Mouse (Mus musculus): ENCODE data around the gene Gfod1. TPM values are rescaled to one million over a fixed set of nuclear protein-coding genes. Genes with fewer than 3 reads are reported as not detected.

The Gfod1 gene
- polyA plus RNA-seq, 1 experiment = 3.6 TPM

DNA sequence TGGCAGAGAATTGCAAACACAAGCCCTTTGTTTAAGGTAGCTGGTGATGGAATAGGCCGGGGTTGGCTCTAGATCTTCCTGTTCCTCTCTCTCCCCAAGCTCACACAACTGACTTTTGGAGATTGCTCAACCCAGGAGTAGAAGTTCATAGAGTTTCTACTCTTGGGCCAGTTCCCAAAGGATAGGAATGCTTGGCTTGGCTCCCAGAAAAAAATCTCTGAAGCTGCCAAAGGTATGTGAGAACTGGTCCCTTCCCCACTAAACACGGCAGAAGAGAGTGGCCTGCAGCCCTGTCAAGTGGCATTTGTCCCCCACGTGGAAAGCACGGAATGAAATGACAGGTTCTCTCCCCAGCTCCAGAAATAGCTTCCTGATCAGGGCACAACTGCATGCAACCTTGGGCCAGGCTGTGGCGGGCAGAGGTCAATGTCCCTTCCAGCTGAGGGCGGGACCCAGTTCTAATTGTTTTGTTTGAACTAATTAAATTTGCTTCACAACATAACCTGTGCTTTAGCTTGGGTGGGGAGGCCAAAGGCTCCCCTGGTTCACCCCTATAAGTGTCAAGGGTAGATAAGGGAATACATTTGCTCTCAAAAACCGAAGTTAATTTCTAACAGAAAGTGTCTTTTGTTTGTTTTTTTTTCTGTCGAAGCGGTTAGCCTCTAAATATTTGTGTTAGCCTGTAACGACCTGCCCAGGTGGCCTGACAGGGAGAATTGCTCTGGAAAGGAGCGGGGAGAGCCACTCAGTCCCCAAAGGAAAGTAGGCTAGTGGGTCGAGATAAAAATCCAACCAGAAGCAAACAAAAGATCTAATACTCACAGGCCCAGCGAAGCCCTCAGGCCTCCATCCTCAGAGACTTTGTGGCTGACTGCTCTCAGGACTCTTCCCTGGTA, 71.8 kb downstream of the Gfod1 start:
- peak; percentile 34 for DNase-seq (ENCODE audit: low spot score)

DNA sequence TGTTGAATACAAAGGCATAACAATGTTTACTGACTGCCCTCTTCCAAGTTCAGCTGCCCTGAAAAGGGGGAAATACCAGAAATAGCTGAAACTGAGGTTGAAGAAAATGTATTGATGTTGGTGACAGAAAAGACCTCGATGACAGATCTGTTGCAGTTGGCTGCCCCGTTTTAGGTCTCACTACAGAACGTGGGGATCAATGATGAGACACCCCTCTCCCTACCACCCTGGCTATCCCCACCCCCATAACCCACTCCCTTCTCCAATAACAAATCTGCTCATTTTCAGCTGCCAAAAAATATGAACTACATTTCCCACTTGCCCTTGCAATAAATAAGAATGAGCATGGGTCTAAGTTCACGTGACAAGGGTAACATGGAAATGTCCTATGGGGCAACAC, 73.1 kb downstream of the Gfod1 start:
- no peak for DNase-seq (ENCODE audit: low spot score)

DNA sequence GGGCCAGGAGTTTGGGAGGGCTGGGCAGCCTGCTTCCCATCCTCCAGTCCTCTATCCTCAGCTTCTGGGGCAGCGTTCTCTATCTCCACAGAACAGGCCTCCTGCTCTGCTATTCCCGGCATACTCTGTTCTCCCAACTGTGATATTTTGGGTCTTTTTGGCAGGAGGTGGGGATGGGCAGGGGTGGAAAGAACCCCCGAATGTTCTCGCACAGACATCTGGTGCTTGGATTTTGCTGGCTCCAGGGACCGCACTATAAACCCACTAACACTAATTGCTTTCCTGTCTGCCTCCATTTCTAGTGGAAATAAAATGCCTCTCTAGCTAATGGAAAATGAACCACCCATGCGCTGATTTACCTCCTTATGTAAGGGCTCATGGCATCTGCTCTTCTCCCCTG, 73.7 kb downstream of the Gfod1 start:
- no peak for DNase-seq (ENCODE audit: low spot score)

DNA sequence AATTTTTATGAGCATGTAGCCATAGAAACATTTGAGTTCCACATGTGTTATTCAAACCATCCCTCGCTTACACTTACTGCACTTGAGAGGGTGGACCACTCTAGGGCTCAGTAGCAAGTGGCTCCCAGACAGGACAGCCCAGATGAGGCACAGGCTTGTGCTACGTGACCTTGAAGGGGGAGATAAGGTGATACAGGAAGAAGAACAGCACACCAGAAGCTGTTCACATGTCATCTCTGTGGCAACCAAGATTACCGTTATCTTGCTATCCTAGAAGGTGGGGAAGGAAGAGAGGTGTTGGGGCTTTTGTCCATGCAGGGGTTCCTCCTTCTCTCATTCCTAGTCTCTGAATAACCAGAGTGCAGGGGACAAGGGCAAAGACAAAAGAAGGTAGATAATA, 74.2 kb downstream of the Gfod1 start:
- no peak for DNase-seq (ENCODE audit: low spot score)

DNA sequence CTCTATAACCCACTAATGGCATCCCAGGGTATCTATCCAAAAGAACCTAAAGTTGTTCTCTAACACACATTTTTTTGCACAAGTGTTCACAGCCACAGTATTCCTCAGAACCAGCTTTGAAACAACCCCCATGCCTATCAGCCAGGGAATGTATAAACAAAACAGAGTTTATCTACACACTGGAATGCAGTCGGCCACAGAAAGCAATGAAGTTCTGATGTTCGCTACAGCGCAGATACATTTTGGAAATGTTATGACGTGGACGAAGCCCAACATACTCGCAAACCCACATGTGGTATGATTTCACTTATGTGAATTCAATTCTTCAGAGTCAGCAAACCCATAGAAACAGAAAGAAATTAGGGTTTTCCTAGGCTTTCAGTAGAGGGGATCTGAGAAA, 75.8 kb downstream of the Gfod1 start:
- DNase-seq (ENCODE audit: low spot score) = no peak

DNA sequence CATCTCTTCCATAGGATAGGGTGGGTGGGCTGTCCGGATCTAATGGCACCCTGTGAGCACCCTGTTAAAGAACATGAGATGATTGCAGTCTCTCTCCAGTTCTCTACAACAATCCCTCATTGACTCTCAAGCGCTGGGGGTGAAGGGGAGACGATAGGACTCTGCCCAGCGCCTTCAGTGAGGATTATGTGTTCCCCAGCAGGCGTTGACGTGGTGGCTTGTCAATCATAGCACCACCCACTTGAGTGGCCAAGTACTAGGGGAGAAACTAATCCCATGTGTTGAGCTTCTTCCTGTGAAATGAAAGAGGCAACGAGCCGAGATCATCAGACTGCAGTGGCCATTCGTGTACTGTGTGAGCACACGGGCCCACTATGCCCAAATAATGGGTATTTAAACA, 77.9 kb downstream of the Gfod1 start:
- DNase-seq (ENCODE audit: low spot score) = no peak

DNA sequence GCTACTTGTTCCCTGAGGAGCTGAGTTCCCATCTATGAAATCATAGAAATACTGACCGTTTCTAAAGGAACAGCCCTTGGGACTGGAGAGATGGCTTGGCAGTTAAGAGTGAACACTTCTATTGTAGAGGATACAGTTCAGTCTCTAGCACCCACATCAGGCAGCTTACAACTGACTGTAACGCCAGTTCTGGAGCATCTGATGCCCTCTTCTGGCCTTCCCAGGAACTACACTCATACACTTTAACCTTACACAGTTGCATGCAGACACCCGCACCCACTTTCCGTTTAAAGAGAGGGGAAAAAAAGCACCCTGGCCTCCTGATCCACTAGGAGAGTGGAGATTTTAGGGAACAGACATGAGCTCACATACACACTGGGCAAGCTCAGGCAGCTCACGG, 78.8 kb downstream of the Gfod1 start:
- no peak for DNase-seq (ENCODE audit: low spot score)

DNA sequence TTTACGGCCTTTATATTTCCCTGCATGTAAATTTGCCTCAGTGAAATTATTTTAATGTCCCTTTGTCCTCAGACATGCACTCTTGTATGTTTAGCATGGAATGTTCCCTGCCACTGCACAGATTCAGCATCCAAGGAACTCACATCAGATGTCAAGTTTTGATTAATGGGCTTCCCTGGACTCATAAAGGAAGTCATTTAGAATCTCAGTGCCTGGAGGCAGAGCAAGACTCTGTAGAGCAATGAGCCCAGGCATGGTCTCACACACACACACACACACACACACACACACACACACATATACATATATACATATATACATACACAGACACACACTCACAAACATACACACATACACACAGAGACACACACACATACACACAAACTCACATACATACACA, 81.9 kb downstream of the Gfod1 start:
- DNase-seq (ENCODE audit: low spot score) = no peak

DNA sequence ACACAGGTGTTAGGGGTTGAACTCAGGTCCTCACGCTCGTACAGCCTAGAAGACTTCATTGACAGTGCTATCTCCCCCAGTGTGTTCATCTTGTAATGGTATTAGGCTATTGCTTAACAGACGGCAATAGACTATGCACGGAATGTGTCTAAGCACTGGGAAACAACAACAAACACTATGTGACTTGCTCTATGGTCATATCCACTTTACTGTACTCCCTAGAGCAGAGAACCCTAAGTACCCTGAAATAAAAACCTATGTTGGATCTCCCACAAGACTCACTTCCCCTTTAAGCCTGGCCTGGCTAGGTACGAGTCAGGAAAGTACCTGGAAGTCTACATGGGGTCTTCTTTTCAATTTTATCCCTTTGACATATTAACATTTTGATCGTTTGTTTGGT, 82.7 kb downstream of the Gfod1 start:
- no peak for DNase-seq (ENCODE audit: low spot score)

DNA sequence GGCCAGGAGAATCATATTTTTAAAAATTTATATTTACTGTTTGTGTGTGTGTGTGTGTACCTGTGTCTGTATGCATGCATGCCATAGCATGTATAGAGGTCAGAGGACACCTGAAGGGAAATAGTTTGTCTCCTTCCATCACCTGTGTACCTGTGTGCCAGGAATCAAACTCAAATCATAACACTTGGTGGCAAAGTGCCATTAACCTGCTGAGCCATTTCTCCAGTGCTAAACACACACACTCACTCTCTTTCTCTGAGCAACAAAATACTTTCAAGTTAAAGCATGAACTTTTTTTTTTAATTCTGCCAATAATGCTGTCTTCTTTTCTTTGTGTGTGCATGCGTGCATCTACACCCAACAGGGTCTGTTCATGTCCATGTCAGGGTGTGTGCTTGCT, 83.3 kb downstream of the Gfod1 start:
- DNase-seq (ENCODE audit: low spot score) = no peak

DNA sequence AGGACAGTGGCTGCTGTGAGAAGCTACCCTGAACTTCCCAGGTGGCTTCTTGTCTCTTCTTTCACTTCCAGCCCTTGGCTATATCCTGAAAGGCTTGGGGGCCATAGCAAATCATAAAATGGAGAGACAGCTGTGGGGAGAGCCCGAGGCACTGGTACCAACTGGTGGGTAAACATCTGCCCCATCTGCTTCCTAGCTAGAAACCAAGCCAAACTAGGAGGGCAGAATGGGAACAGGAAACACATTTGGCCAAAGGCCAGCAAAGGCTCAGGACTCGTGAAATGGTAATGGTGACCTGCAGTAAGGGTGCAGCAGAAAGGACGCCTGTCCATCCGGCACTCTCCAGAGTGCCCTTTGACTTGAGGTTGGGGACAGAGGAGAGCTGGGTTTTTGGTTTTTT, 85.2 kb downstream of the Gfod1 start:
- DNase-seq (ENCODE audit: low spot score) = no peak

DNA sequence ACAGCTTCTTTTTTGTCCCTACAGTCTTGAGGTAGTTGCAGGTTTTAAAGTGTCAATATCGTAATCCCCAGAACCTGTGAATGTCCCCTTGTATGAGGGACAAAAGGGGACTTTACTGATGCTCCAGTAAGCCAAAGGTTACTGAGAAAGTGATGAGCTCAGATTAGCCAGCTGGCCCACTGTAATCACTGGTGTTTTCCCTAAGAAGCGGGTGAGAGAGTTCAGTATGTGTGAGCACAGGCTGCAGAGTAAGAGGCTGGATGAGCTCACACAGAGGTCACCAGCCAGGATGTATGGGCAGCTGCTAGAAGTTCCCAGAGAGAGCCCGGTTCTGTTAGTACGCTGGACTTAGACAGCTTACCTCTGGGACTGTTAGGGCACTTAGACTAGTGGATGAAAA, 85.7 kb downstream of the Gfod1 start:
- DNase-seq (ENCODE audit: low spot score) = no peak

DNA sequence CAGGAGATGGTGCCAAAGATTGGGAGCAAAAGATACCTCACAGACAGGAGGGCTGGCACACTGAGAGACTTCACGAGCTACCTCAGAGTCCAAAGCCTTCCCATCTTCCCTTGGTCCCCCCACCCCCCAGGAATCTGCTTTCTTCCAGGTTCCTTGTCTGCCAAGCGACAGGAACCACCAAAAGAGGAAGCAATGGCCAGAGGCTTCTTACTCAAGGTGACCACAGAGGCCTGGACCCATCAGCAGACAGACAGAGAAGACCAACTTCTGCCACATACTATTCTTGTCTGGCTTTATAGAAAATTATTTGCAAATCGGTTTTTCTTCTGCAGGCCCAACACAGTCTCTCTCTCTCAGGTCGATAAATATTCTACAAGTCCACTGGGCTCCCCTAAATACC, 86.3 kb downstream of the Gfod1 start:
- no peak for DNase-seq (ENCODE audit: low spot score)

DNA sequence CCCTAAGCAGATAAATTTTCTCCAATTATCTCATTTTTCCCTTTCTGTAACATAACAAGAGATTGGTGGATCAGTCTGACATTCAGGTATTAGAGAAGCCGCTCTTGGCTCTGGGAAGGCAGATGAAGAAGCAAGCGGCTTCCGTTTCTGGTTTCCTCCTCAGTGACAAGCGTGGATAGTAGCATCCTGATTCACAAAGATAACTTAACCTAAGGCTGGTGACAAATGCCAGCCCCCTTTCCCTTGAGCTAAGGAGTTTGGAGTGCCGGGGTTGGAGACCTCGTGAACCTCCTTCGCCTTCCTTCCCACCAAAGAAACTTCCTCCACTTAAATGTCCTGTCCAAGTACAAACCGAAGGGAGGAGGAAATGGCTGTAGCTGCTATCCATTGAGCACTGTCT, 86.9 kb downstream of the Gfod1 start:
- no peak for DNase-seq (ENCODE audit: low spot score)

DNA sequence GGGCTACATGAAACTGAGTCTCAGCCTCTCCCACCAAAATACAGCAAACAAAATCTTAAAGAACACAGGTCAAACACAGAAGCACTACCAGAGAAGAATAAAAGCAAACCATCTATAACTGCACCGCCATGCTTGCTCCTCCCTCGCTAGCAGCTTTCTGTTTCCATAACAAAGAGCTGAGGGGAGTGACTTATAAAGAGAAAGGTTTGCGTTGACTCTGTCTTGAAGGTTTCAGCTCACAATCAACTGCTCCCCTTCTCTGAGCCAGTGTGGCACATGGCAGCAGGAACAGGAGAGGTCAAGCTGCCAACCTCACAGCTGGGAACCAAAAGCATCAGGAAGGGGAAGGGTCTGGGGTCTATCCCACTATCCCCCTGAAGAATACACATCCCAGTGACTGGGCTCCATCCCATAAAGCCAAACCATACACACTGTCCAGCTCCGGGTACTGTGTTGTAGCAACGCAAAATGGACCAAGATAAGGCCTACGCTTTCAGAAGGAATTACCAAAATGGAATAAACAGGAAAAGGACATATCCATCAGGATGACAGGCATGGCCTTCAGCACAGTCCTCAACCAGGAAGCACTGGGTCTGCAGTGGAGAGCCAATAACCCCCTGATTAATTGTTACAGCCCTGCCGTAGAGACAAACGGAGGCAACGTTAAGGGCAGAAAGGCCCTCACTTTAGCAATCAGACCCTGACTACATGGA, 87.8 kb downstream of the Gfod1 start:
- DNase-seq (ENCODE audit: low spot score) = no peak

DNA sequence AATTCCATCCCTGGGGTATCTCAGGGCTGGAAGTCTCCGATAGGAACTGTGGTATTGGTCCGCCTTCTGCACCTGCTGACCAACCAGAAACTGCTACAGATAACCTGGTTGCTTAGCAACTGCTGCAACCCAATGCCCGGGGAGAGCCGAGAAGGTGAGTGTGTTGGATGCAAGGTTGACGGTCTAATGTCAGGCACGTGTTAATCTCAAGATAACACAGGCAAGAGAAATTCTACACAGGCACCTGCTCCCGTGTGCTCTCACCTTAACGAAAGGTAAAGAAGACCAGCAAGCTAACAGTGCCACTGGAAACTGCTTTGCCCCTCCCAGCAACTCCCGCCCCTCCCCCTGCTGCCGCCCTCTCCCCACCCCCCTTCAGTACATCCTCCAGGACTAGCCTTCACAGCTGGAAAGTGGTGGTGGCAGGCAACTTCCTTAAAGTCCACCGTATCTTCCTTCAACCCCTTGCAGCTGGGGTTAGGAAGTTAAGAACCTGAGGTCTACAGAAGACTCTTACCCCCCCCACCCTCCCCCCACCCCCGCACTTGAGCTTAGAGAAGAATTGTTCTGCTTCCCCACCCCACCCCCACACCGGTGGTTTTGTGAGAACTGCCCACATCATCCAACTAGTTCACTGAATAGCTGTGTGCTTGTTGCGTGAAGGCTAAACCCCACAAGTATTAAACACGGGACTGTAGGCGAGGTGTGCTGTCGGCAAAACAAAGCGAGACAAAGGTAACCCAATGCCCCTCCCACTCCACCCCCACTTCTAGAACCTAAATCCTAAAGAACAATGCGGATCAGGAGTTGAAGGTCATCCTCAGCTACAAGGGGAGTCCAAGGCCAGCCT, 88.6 kb downstream of the Gfod1 start:
- DNase-seq (ENCODE audit: low spot score) = no peak

DNA sequence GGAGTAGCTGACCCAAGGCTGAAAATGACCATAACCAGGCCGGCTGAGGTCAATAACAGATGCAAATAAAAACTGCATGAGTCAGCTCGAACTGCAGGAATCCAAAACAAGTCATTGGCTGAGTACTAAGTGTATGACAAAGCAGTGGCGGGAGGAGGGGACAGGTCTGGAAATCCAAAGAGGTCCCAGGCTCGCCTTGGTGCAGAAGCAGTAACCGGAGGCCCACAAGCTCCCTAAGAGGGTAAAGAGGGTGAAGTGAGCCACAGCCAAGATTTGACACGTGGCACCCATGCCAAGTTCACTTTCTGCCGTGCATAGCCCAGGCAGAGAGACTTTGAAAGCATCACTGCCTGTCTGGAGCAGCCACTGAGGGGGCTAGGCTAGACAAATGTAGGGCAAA, 91.6 kb downstream of the Gfod1 start:
- DNase-seq (ENCODE audit: low spot score) = no peak

DNA sequence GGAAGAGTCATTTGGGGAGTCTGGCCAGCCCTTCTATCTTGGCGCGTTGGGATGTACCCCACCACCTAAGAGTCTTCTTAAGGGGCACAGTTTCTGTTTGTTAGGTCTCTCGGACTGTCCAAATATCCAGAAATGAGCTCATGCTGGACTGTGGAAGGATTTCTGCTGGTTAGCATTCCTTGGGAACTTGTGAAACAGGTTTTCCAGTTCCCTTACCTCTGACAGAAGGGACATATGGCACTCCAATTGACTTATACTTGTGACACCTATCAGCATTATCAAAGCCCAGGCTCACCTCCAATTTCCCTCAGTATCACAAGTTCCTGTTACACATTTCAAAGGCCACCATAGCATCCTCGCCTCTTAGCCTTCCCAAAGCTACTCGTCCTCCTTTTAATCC, 93.0 kb downstream of the Gfod1 start:
- no peak for DNase-seq (ENCODE audit: low spot score)

DNA sequence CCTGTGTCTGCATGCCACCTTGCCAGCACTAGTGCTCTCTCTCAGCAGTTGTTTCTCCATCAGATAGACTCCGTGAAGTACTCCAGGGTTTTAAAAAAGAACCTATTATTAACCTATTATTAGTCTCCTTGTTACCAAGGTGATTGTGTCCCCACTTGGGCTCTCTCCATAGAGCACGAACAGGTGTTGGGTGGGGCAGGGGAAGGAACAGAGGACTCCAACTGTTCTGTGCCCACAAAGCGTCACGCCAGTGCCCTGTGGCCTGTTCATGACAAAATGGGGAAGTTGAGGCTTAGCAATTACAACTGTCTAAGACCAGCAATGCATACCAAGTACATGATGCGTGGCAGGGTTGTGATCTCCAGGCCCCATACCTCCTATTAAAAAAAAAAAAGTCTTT, 94.4 kb downstream of the Gfod1 start:
- no peak for DNase-seq (ENCODE audit: low spot score)

DNA sequence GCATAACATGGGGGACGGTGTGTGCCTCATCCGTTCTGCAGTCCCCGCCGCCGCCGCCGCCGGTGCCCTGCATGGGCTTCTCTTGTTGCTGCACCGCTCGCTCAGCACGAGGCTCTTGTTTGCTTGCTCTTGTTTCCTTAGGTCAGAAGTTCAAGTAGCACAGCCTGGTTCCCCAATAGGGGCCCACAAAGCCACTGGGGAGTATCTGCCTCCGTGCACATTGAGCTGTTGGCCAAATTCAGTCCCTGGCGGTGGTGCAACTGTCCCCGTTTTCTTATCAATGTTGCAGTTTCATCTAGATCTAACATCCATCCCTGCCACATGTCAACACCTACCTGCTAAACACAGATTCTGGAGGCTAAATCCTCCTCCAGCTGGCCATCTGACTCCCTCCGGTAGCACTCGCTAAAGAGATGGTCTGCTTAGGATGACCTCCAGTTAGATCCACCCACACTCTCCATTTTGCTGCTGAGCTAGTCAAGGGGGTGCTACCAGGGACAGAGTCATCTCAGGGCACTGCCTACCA, 95.0 kb downstream of the Gfod1 start:
- DNase-seq (ENCODE audit: low spot score) = no peak

DNA sequence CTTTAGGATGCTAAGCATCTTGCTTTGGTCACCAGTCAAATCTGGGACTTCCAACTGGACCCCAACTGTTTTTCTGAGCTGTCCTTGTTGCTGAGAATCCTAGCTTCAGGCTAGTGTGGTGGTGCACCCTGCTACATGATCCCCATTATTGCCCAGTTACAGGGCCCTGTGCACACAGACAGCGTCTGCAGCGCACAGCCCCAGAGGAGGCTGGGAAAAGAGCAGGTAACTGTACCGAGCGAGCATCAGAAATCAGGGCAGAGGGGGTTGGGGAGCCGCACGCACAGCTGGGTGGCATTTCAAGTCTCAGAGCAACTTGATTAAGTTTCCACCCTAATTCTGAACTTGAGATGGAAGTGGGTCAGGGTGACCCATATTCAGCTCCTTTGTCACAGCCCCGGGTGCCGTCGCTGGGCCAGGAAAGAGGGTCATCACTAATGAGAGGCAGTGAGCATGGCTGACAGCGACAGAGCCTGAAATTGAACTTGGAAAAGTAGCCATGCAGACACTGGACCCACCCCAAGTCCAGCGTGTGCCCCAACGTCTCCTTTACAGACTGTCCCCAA, 97.8 kb downstream of the Gfod1 start:
- DNase-seq (ENCODE audit: low spot score) = no peak

DNA sequence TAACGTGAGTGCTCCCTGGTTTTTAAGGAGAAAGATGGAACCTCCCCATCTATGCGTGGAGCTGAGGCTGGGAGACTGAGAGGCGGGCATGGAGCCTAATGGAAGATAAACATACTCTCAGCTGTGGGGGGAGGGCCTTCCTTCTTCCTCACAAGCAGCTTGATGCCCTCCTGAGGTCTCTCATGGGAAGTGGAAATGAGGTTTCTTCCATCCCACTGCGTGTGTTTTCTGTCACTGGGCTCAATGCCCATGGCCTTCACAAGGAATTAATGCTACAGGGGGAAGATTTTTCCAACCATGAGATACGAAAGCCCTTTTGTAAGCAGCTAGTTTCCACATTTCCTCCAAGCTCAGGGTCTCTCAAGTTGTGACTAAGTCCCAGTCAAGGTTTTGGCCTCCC, 100.3 kb downstream of the Gfod1 start:
- no peak for DNase-seq (ENCODE audit: low spot score)

All from urinary bladder, adult 2 months (tissue).